Mouse (Mus musculus): ENCODE data around the gene Prss50.

DNA sequence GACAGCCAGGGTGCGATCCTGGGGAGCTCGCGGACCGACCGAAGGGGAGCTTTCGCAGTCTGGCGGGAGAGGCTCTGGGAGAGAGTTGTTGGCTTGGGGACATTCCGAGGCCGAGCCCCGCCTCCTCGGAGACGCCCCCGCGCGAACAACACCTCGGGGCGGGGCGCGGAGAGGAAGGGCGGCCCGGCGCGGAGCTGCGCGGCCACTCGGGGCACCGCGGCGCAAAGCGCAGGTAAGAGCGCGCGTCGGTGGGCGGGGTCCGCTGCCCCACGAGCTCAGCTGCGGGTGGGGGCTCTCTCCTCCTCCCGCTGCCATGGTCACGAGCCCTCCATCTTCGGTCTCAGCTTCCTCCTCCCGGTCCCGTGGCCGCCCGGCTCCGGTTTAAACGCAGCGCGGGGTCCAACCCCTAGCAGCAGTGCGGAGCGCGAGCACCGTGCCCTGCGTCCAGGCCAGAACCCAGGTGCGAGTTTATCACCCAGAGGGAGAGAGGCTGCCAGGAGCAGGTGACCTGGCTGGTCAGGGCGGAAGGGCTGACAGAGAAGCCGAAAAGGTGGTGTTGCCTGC, 22.3 kb downstream of the Prss50 start, which contains the start of gene Tmie:
- TF ChIP-seq ZNF384 (IDR thresholded peaks at IDR 0.05; ENCODE audit: low read depth, low read length), result no peak
- no peak for TF ChIP-seq MAFK (IDR thresholded peaks at IDR 0.05; ENCODE audit: insufficient read depth, low read depth, low read length)
- no peak for TF ChIP-seq HCFC1 (IDR thresholded peaks at IDR 0.05; ENCODE audit: borderline replicate concordance, insufficient read depth, low read length)
- TF ChIP-seq CHD2 (IDR thresholded peaks at IDR 0.05; ENCODE audit: low read depth, low read length), result no peak

Measured in ES-E14 (cell line).